In genomic region chr2:128416416-128416815, GRCm38 (mm10) we compare ENCODE assay signal across 26 mouse cellular contexts.
"Had no signal": no experiment of that assay in that cellular context is flagged by ENCODE, and none has a peak within 500 bp of the region (broad histone marks: within the 10 kb centered on the region; RNA-seq: fewer than 3 reads in every experiment).

No protein-coding gene starts in this region.

- H3K9me3 ChIP-seq: heart, embryonic 10.5 days; heart, embryonic 12.5 days; hindbrain, embryonic 10.5 days; hindbrain, embryonic 12.5 days; kidney, embryonic 15.5 days; limb, embryonic 10.5 days; limb, embryonic 12.5 days; liver, embryonic 12.5 days had no signal

- H3K9ac ChIP-seq: heart, embryonic 12.5 days; hindbrain, embryonic 12.5 days; hindbrain, embryonic 14.5 days; kidney, embryonic 15.5 days; limb, embryonic 12.5 days; liver, embryonic 12.5 days; liver, embryonic 14.5 days had no signal

- DNase-seq: gastrocnemius, adult 2 months; gastrocnemius, postnatal 10 days; gastrocnemius, postnatal 25 days; heart, adult 18-20 months; heart, postnatal 10 days; heart, postnatal 4 days; kidney, adult 11 months; kidney, adult 2 months; kidney, adult 9 months; kidney, postnatal 14 days; kidney, postnatal 36 days; layer of hippocampus, adult 9-11 months; layer of hippocampus, postnatal 36 days had no signal

- H3K27ac ChIP-seq: gastrocnemius, adult 2 months; heart, embryonic 10.5 days; hindbrain, embryonic 10.5 days; hindbrain, embryonic 12.5 days; hindbrain, embryonic 14.5 days; kidney, embryonic 15.5 days; kidney, postnatal 0 days; limb, embryonic 10.5 days; limb, embryonic 12.5 days; liver, embryonic 12.5 days; liver, embryonic 14.5 days had no signal

- H3K4me2 ChIP-seq: heart, embryonic 12.5 days; hindbrain, embryonic 12.5 days; hindbrain, embryonic 14.5 days; kidney, embryonic 15.5 days; limb, embryonic 12.5 days; liver, embryonic 12.5 days had no signal

- H3K27me3 ChIP-seq: heart, embryonic 12.5 days; hindbrain, embryonic 12.5 days; kidney, embryonic 15.5 days; limb, embryonic 12.5 days; liver, embryonic 12.5 days had no signal

- H3K36me3 ChIP-seq: heart, embryonic 10.5 days; heart, embryonic 12.5 days; hindbrain, embryonic 10.5 days; hindbrain, embryonic 12.5 days; kidney, embryonic 15.5 days; limb, embryonic 10.5 days; limb, embryonic 12.5 days; liver, embryonic 12.5 days had no signal

- H3K4me3 ChIP-seq: gastrocnemius, adult 2 months; heart, embryonic 10.5 days; heart, embryonic 12.5 days; hindbrain, embryonic 10.5 days; hindbrain, embryonic 12.5 days; kidney, embryonic 15.5 days; limb, embryonic 10.5 days; limb, embryonic 12.5 days; liver, embryonic 12.5 days had no signal

- ATAC-seq: hindbrain, embryonic 16.5 days; intestine, embryonic 16.5 days; liver, embryonic 12.5 days had no signal
